Mouse (Mus musculus) regulatory T cell (primary cell): ENCODE measurements around the gene Mfng.

Experiments
- in situ Hi-C: fragments of 300-600 bp; cut with MboI, MseI; formaldehyde crosslinking; loops from one replicate; pipeline ENCODE4 v1.15.1; 2025; ENCODE audit warnings: high pct_unique_total_duplicates

Mfng gene

GRCm38 (mm10) chr15:78773290-78773729 is at the start of gene Mfng:
TSS of gene Mfng (minus strand) at chr15:78773475.
- in situ Hi-C loops: no loop called here

- in situ Hi-C loops: no loop called here
Measured at GRCm38 (mm10) chr15:78816074-78816391, 42.8 kb upstream of the Mfng start.

- in situ Hi-C loops: no loop called here
Measured at GRCm38 (mm10) chr15:78815314-78816073, 42.2 kb upstream of the Mfng start.

DNA sequence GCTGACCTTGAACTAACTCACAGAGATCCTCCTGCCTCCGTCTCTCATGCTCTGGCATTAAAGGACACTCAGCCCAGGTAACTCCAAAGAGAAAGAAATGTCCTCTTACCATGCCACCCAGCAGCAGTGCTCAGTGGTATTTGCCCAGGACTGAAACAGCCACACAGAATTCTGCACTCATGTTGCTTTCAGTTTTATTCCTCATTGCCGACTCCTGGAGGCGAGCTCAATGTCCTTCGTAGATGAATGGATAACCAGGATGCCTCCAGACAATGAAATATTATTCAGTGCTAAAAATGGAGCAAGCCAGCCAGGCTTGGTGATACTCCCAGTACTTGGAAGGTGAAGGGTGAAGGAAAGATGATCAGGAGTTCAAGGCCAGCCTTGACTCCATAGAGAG is 40.3 kb upstream of the Mfng start:
- in situ Hi-C loops: no loop called here

- in situ Hi-C loops: no loop called here
Measured at GRCm38 (mm10) chr15:78810146-78810545, 36.9 kb upstream of the Mfng start.

GRCm38 (mm10) chr15:78809739-78810138 is 36.5 kb upstream of the Mfng start:
- in situ Hi-C loops: no loop called here

GRCm38 (mm10) chr15:78808980-78809379 is 35.7 kb upstream of the Mfng start:
- in situ Hi-C loops: no loop called here

- in situ Hi-C loops: no loop called here
Measured at GRCm38 (mm10) chr15:78807141-78807540, 33.9 kb upstream of the Mfng start.

DNA sequence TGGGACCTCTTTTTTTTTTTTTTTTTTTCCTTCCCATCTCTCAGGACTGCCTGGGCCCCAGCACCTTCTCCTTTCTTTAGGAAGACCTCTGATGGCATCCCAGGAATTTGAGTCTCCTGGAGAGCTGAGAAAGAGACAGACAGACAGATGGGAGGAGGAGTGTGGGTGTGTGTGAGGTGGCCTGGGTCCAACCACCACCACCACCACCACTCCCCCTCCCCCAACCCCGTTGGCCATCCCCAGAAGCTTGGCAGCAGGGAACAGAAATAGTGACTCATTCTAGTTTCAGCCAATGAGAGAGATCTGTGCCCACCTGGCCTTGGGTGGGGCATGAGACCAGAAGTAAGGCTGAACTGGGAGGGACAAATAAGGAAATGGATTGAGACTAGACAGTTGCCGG is 33.3 kb upstream of the Mfng start:
- in situ Hi-C loops: no loop called here

DNA sequence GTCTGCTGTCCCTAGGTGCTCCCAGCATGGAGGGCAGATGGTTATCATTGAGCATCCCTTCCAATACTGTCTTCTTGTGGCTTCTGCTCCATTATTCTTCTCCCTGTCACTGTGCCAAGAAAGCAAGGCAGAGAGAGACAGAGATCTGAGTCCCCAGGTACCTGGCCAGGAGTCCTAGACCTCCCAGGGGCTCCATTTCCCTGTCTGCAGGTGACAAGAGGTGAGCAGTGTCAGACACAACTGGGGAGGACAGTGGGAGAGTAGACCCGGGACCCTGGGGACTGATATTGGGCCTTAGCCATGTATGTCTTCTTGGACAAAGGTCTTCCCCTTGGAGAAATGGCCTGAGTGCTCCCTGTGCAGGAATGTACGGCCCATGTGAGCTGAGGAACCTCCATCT is 32.1 kb upstream of the Mfng start:
- in situ Hi-C loops: no loop called here

GRCm38 (mm10) chr15:78804326-78804725 is 31.1 kb upstream of the Mfng start:
- in situ Hi-C loops: no loop called here

GRCm38 (mm10) chr15:78803499-78803900 is 30.2 kb upstream of the Mfng start:
- in situ Hi-C loops: no loop called here

DNA sequence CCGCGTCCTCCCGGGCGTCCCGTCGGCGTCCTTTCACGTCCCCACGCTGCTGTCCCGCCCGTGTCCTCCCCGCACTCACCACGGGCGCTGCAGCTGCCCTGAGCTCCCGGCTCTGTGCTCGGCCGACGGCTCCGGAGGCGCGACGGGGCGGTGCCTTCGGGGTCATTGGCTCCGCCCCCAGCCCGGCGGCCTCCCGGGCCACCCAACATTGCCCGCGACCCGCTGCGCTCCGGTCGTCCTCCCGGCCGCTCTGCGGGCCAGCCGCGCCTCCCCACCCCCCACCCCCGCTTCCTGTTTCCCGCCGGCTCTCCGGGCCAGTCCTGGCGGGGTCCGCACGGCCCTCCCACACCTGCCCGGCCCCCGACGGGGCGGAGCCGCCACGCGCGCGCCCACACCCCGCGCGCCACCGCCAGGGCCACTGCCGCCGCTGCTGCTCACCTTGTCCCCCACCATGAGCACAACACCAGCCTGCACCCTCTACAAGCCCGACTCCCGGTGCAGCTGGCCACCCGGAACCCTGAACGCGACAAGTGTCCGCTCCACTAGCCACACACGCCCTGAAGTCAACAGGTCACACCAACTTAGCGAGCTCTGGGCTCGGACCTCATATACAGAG is 29.6 kb upstream of the Mfng start, which contains the start of gene Card10:
TSS of gene Card10 (minus strand) at position 267 of the 616 bp plus-strand sequence.
- in situ Hi-C loops: no loop called here

GRCm38 (mm10) chr15:78801971-78802741 is 28.9 kb upstream of the Mfng start:
- in situ Hi-C loops: no loop called here

DNA sequence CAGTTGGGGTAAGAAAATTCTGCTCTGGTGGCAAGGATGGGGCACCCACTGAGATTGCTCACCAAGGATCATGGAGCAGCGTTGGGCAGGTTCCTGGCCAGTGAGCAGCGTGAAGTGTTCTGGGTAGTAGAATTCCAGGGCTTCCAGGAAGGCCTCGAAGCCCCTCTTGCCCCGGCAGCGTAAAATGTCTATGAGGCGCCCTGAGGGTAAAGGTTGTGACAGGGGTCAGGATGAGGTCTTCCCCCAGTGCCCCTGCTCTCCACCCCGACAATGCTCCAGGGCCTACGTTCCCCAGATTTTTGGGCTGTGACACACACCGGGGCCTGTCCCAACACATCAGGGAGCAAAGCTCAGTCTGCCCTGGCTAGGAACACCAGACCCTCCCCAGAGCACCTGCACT is 28.3 kb upstream of the Mfng start:
- in situ Hi-C loops: no loop called here

DNA sequence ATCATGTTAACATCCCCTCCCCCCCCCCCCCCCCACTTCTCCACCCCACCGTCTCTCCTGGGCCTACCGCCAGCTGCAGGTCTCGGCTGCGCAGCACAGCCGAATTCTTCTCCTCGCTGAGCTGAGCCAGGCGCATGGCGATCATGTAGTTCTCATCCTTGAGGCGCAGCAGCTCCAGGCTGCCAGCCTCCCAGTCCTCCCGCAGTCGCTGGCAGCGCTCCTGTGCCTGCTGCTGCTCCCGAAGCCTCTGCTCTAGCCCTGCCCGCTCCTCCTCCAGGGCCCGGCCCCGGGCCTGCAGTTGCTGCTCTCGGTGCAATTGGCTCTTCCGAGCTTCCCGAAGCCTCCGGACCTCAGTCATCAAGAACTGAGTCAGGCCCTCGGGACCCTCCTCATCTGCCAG is 25.8 kb upstream of the Mfng start:
- in situ Hi-C loops: no loop called here

- in situ Hi-C loops: no loop called here
Measured at GRCm38 (mm10) chr15:78797060-78797329, 23.7 kb upstream of the Mfng start.

GRCm38 (mm10) chr15:78796196-78797059 is 23.2 kb upstream of the Mfng start:
- in situ Hi-C loops: no loop called here

DNA sequence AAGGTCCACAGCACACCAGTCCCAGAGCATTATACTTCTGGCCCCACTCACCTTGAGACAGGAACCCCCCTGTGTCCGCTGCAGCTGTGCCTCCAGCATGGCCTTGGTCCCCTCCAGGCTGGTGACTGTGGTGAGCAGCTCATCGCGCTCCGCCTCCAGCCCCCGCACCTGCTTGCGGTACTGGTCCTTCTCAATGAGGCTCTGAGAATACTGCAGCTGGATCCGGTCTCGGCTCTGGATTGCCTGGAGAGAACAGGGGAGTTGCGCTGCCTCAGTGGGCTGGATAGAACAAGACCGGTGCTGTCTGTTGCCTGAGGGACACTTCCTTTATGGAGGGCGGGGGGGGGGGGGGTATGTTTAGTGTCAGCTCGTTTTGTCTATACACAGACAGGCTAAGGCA is 17.7 kb upstream of the Mfng start:
- in situ Hi-C loops: no loop called here

- in situ Hi-C loops: no loop called here
Measured at GRCm38 (mm10) chr15:78790451-78790850, 17.2 kb upstream of the Mfng start.

DNA sequence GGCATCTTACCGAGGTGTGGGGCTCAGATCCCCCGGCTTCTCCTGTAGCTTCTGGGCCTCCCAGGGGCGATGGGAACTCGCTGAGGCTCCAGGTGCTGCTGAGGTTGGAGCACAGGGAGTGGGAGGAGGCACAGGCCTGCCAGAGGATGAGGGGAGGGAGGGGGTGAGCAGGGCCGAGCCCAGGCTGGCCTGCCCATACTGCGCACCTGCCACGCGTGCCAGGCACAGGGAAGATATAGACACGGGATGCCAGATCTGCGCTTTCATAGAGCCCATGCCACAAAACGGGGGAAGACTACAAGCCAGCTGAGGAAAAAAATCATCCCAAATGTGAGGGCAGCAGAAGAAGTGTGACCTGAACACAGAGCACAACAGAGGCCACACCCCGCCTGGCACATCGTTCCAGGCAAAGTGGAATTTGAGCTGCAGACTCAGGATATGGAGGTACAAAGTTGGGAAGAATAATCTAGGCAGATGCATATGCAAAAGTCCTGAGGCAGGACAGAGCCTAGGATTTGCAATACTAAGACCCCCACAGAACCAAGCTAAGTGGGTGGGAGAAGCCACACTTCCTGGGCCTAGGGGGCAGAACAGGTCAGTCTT is 16.5 kb upstream of the Mfng start:
- in situ Hi-C loops: no loop called here

DNA sequence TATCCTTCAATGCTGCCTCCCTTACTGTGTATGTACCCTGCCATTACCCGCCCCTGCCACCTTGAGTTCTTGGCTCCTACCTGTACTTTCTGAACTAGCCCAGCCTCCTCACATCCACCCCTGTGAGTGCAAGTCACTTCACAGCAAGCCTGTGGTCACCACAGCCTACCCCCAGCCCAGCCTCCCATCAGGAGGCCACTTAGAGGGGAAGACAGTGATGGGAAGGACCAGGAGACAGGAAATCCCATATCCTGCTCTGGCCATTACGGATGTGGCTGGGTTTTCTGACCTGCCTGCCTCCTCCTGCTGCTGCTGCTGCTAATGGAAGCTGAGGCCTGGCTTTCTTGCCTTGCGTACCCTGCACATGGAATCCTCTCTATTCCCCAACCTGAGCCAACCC is 14.8 kb upstream of the Mfng start:
- in situ Hi-C loops: no loop called here
